Mouse (Mus musculus) c-Kit-positive CD71-positive TER-119-negative erythroid progenitor cells, embryonic 14.5 days (primary cell): Measurements from ENCODE around the gene 4921517D22Rik.
A peak's percentile ranks its signal among the peaks of the same experiment; 100 is the strongest.

Source experiments
- DNase-seq: peaks from one replicate; pipeline ENCODE4 v3.0.0-alpha.2; 2013; ENCODE audit warnings: low read depth

Gene 4921517D22Rik

GRCm38 (mm10) chr13:59691478-59691877, 2.4 kb downstream of the 4921517D22Rik start:
- no peak for DNase-seq

- no peak for DNase-seq
Measured at GRCm38 (mm10) chr13:59690576-59690975, 3.3 kb downstream of the 4921517D22Rik start.

GRCm38 (mm10) chr13:59689843-59690242, 4.1 kb downstream of the 4921517D22Rik start:
- DNase-seq = no peak

GRCm38 (mm10) chr13:59689313-59689712, 4.6 kb downstream of the 4921517D22Rik start:
- no peak for DNase-seq

- no peak for DNase-seq
Measured at GRCm38 (mm10) chr13:59688338-59688770, 5.6 kb downstream of the 4921517D22Rik start.

- DNase-seq = no peak
Measured at GRCm38 (mm10) chr13:59685236-59685635, 8.7 kb downstream of the 4921517D22Rik start.

GRCm38 (mm10) chr13:59682629-59683028, 11.3 kb downstream of the 4921517D22Rik start:
- peak; percentile 72 for DNase-seq

- DNase-seq = peak; percentile 46
Measured at GRCm38 (mm10) chr13:59679908-59680307, 14.0 kb downstream of the 4921517D22Rik start.

GRCm38 (mm10) chr13:59679306-59679705, 14.6 kb downstream of the 4921517D22Rik start:
- DNase-seq = no peak

- no peak for DNase-seq
Measured at GRCm38 (mm10) chr13:59676316-59677229, 17.3 kb downstream of the 4921517D22Rik start.

- peak; percentile 44 for DNase-seq
Measured at GRCm38 (mm10) chr13:59675151-59676011, 18.5 kb downstream of the 4921517D22Rik start, which contains the start of gene Golm1. Golm1 (minus strand) TSS chr13:59675811.

- peak; percentile 41 for DNase-seq
Measured at GRCm38 (mm10) chr13:59674761-59675150, 19.2 kb downstream of the 4921517D22Rik start.

- DNase-seq = no peak
Measured at GRCm38 (mm10) chr13:59674215-59674614, 19.7 kb downstream of the 4921517D22Rik start.

- DNase-seq = no peak
Measured at GRCm38 (mm10) chr13:59673597-59673996, 20.3 kb downstream of the 4921517D22Rik start.

- DNase-seq = no peak
Measured at GRCm38 (mm10) chr13:59672248-59672647, 21.7 kb downstream of the 4921517D22Rik start.

- no peak for DNase-seq
Measured at GRCm38 (mm10) chr13:59671521-59671920, 22.4 kb downstream of the 4921517D22Rik start.

- no peak for DNase-seq
Measured at GRCm38 (mm10) chr13:59669946-59670345, 24.0 kb downstream of the 4921517D22Rik start.

GRCm38 (mm10) chr13:59668501-59669093, 25.3 kb downstream of the 4921517D22Rik start:
- DNase-seq = peak; percentile 73

- DNase-seq = no peak
Measured at GRCm38 (mm10) chr13:59667763-59668162, 26.1 kb downstream of the 4921517D22Rik start.

GRCm38 (mm10) chr13:59663939-59664712, 29.8 kb downstream of the 4921517D22Rik start:
- DNase-seq = no peak

GRCm38 (mm10) chr13:59661966-59662365, 31.9 kb downstream of the 4921517D22Rik start:
- no peak for DNase-seq
